28 mouse cellular contexts compared by ENCODE assay signal in genomic region chr4:33668431-33668830, GRCm38 (mm10).
DNase-seq lines count a peak whose midpoint lies in the region; ATAC-seq and TF ChIP-seq lines count a peak whose summit lies in the region.
"Had no signal": no experiment of that assay in that cellular context is flagged by ENCODE, and none has a peak within 500 bp of the region (broad histone marks: within the 10 kb centered on the region; RNA-seq: fewer than 3 reads in every experiment).

No protein-coding gene starts in this region.

- H3K27ac ChIP-seq in midbrain, postnatal 0 days (ENCODE audit: low read depth, low read length) = no peak overlapping the region
- H3K27ac ChIP-seq in midbrain, embryonic 13.5 days = no peak overlapping the region
- H3K27ac ChIP-seq: embryonic facial prominence, embryonic 10.5 days; embryonic facial prominence, embryonic 13.5 days; forebrain, embryonic 12.5 days; forebrain, embryonic 15.5 days; heart, embryonic 15.5 days; hindbrain, embryonic 14.5 days; hindbrain, postnatal 0 days had no signal

- DNase-seq in cerebellum, adult 8-10 months = peak; percentile 28
- no peak for DNase-seq in cerebellum, postnatal 4 days (ENCODE audit: low spot score in 2 of 2)
- peak; percentile 9 for DNase-seq in midbrain, postnatal 0 days (ENCODE audit: low spot score)
- DNase-seq in cerebellum, adult 9-10 months = peak; percentile 48
- peak; percentile 36 to 43 for DNase-seq in cerebellum, postnatal 25 days
- DNase-seq in natural killer cell, adult 2 months (ENCODE audit: low spot score in 2 of 2) = no peak
- no peak for DNase-seq in adrenal gland, adult 18-20 months (ENCODE audit: low spot score in 2 of 2)
- DNase-seq: adrenal gland, postnatal 10 days; adrenal gland, postnatal 36 days; embryo, embryonic 11 days; gastrocnemius, postnatal 25 days; heart, adult 18-20 months; heart, postnatal 10 days; heart, postnatal 36 days had no signal

- no peak overlapping the region for H3K4me2 ChIP-seq in midbrain, postnatal 0 days (ENCODE audit: low read depth, low read length, poor library complexity, severe bottlenecking)
- no peak overlapping the region for H3K4me2 ChIP-seq in midbrain, embryonic 13.5 days (replicated peaks)
- H3K4me2 ChIP-seq: embryonic facial prominence, embryonic 13.5 days; forebrain, embryonic 12.5 days; forebrain, embryonic 15.5 days; heart, embryonic 12.5 days; heart, embryonic 15.5 days; hindbrain, embryonic 14.5 days had no signal

- TF ChIP-seq CTCF in midbrain, postnatal 0 days (IDR thresholded peaks at IDR 0.05) = no peak

- no peaks in the 10 kb centered on the region for H3K36me3 ChIP-seq in midbrain, postnatal 0 days (ENCODE audit: insufficient read depth, low read length)
- H3K36me3 ChIP-seq in midbrain, embryonic 13.5 days = no peaks in the 10 kb centered on the region
- H3K36me3 ChIP-seq: embryonic facial prominence, embryonic 10.5 days; embryonic facial prominence, embryonic 13.5 days; forebrain, embryonic 12.5 days; forebrain, embryonic 15.5 days; heart, embryonic 12.5 days; heart, embryonic 15.5 days had no signal

- H3K9me3 ChIP-seq in midbrain, postnatal 0 days (ENCODE audit: low read length) = no peaks in the 10 kb centered on the region
- H3K9me3 ChIP-seq in midbrain, embryonic 13.5 days = no peaks in the 10 kb centered on the region
- H3K9me3 ChIP-seq: embryonic facial prominence, embryonic 13.5 days; forebrain, embryonic 12.5 days; forebrain, embryonic 15.5 days; heart, embryonic 12.5 days; heart, embryonic 15.5 days had no signal

- WGBS in midbrain, postnatal 0 days = 14% methylated on average over 3 of the region's 3 CpGs
- 12% methylated on average over 3 of the region's 3 CpGs for WGBS in midbrain, embryonic 13.5 days

- no peaks in the 10 kb centered on the region for H3K4me1 ChIP-seq in midbrain, postnatal 0 days (ENCODE audit: insufficient read depth, low read length)
- H3K4me1 ChIP-seq in midbrain, embryonic 13.5 days (replicated peaks) = peaks cover 13% of the 10 kb centered on the region
- H3K4me1 ChIP-seq: heart, embryonic 15.5 days had no signal

- H3K27me3 ChIP-seq in midbrain, postnatal 0 days (ENCODE audit: insufficient read depth, low read length) = no peaks in the 10 kb centered on the region; the same call in 1 of the 2 replicates
- H3K27me3 ChIP-seq in midbrain, embryonic 13.5 days = no peaks in the 10 kb centered on the region
- H3K27me3 ChIP-seq: embryonic facial prominence, embryonic 13.5 days; forebrain, embryonic 12.5 days; forebrain, embryonic 15.5 days; heart, embryonic 12.5 days; heart, embryonic 15.5 days had no signal

- ATAC-seq in midbrain, postnatal 0 days (ENCODE audit: low FRiP score) = no peak
- ATAC-seq in midbrain, embryonic 13.5 days = no peak
- ATAC-seq: activated CD4-positive, CD25-positive, alpha-beta regulatory T cell, adult 4 months; CD4-positive, CD25-positive, alpha-beta regulatory T cell, adult 4 months; forebrain, embryonic 15.5 days; hindbrain, postnatal 0 days; inflammation-experienced regulatory T-cells, adult 6 months; intestine, embryonic 16.5 days had no signal

- no peak overlapping the region for H3K9ac ChIP-seq in midbrain, postnatal 0 days (replicated peaks; ENCODE audit: low read length, poor library complexity, severe bottlenecking)
- H3K9ac ChIP-seq in midbrain, embryonic 13.5 days (replicated peaks) = no peak overlapping the region
- H3K9ac ChIP-seq: embryonic facial prominence, embryonic 13.5 days; forebrain, embryonic 12.5 days; forebrain, embryonic 15.5 days; heart, embryonic 12.5 days; heart, embryonic 15.5 days; hindbrain, embryonic 14.5 days had no signal

- H3K4me3 ChIP-seq in midbrain, postnatal 0 days (ENCODE audit: low read depth, low read length) = no peak overlapping the region
- H3K4me3 ChIP-seq in midbrain, embryonic 13.5 days (replicated peaks) = no peak overlapping the region
- H3K4me3 ChIP-seq: embryonic facial prominence, embryonic 10.5 days; embryonic facial prominence, embryonic 13.5 days; erythroblast, embryonic 14.5 days; forebrain, embryonic 12.5 days; forebrain, embryonic 15.5 days; heart, embryonic 12.5 days; heart, embryonic 15.5 days had no signal

Comparison
In these comparisons a context has a peak if more than half of its experiments do, and no peak if none do; other contexts are left out.
1. DNase-seq: peak in cerebellum, adult 8-10 months (single experiment), midbrain, postnatal 0 days (single experiment), cerebellum, adult 9-10 months (single experiment) and cerebellum, postnatal 25 days (2 of 2); none in cerebellum, postnatal 4 days (0 of 2), natural killer cell, adult 2 months (0 of 2) and adrenal gland, adult 18-20 months (0 of 2).